Mouse (Mus musculus) cerebellum, postnatal 14 days (tissue): ENCODE results near the gene Prkce.

Source experiments
- DNase-seq, 2 experiments: peaks; one replicate each; pipeline ENCODE4 v3.0.0; 2021; ENCODE audit warnings: mixed read lengths in 2 of 2

Gene Prkce

GRCm38 (mm10) chr17:86651091-86651490, 483.5 kb downstream of the Prkce start:
- no peak for DNase-seq

GRCm38 (mm10) chr17:86652751-86653150, 485.2 kb downstream of the Prkce start:
- peak; percentile 58 for DNase-seq

GRCm38 (mm10) chr17:86656369-86656768, 488.8 kb downstream of the Prkce start:
- no peak for DNase-seq

- no peak for DNase-seq
These were observed 494.7 kb downstream of the Prkce start for GRCm38 (mm10) chr17:86662301-86662700.

- DNase-seq = no peak
These were observed 495.9 kb downstream of the Prkce start for GRCm38 (mm10) chr17:86663471-86663870.

GRCm38 (mm10) chr17:86667836-86668600, 500.4 kb downstream of the Prkce start:
- DNase-seq = no peak

- no peak for DNase-seq
These were observed 502.2 kb downstream of the Prkce start for GRCm38 (mm10) chr17:86669641-86670373.

- DNase-seq = no peak
These were observed 503.1 kb downstream of the Prkce start for GRCm38 (mm10) chr17:86670731-86671130.

GRCm38 (mm10) chr17:86674971-86675370, 507.4 kb downstream of the Prkce start:
- DNase-seq = no peak

GRCm38 (mm10) chr17:86676336-86676735, 508.8 kb downstream of the Prkce start:
- DNase-seq = no peak

- DNase-seq = no peak
These were observed 509.3 kb downstream of the Prkce start for GRCm38 (mm10) chr17:86676909-86677308.

- no peak for DNase-seq
These were observed 517.7 kb downstream of the Prkce start for GRCm38 (mm10) chr17:86685263-86685662.

- no peak for DNase-seq
These were observed 519.4 kb downstream of the Prkce start for GRCm38 (mm10) chr17:86687021-86687420.

GRCm38 (mm10) chr17:86690871-86691390, 523.3 kb downstream of the Prkce start:
- no peak for DNase-seq

GRCm38 (mm10) chr17:86697751-86698150, 530.2 kb downstream of the Prkce start:
- peak; percentile 1 to 21 for DNase-seq

- no peak for DNase-seq
These were observed 535.8 kb downstream of the Prkce start for GRCm38 (mm10) chr17:86703336-86703735.

GRCm38 (mm10) chr17:86705236-86705635, 537.7 kb downstream of the Prkce start:
- DNase-seq = no peak

- DNase-seq = no peak
These were observed 538.9 kb downstream of the Prkce start for GRCm38 (mm10) chr17:86706467-86706866.
